In the genomic region with DNA sequence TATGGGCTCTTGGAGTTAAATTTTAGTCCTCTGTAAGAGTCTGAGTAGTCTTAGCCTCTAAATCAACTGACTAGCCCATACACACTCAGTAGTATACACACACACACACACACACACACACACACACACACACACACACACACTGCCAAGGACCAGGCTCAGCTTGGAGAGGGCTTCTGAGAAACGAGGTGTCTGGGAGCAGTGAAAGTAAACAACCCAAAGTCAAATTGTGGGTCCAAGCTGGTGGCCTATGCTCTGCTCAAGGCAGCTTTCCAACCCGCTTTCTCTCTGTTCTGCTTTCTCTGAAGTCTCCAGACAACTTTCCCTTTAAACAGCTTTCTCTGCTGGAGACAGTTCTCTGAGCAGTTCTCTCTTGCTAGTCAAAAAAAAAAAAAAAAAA, we compare ENCODE assay signal across 15 mouse cellular contexts.
"Had no signal": no experiment of that assay in that cellular context is flagged by ENCODE, and none has a peak within 500 bp of the region (broad histone marks: within the 10 kb centered on the region; RNA-seq: fewer than 3 reads in every experiment).

No protein-coding gene starts in this region.

- H3K4me3 ChIP-seq: layer of hippocampus, adult 2 months; limb, embryonic 12.5 days; liver, embryonic 13.5 days; midbrain, embryonic 10.5 days; myocyte; neural tube, embryonic 15.5 days had no signal

- H3K9ac ChIP-seq: limb, embryonic 12.5 days; liver, embryonic 13.5 days; liver, postnatal 0 days; neural tube, embryonic 15.5 days had no signal

- H3K27me3 ChIP-seq: limb, embryonic 12.5 days; liver, embryonic 13.5 days; neural tube, embryonic 15.5 days had no signal

- ATAC-seq: hindbrain, embryonic 16.5 days; inflammation-experienced regulatory T-cells, adult 6 months; intestine, postnatal 0 days; liver, postnatal 0 days had no signal

- DNase-seq: liver; liver, embryonic 13.5 days; liver, postnatal 0 days; midbrain, embryonic 14.5 days; right cerebral cortex, adult 18-20 months; right cerebral cortex, postnatal 25 days had no signal

- H3K9me3 ChIP-seq: liver, embryonic 13.5 days; neural tube, embryonic 15.5 days had no signal

- H3K4me2 ChIP-seq: limb, embryonic 12.5 days; liver, embryonic 13.5 days; neural tube, embryonic 15.5 days had no signal

- H3K4me1 ChIP-seq: limb, embryonic 12.5 days; liver, embryonic 13.5 days; midbrain, embryonic 10.5 days; neural tube, embryonic 15.5 days had no signal

- H3K27ac ChIP-seq: layer of hippocampus, adult 2 months; limb, embryonic 12.5 days; liver, embryonic 13.5 days; midbrain, embryonic 10.5 days; neural tube, embryonic 15.5 days; stomach, postnatal 0 days had no signal

- H3K36me3 ChIP-seq: limb, embryonic 12.5 days; liver, embryonic 13.5 days; midbrain, embryonic 10.5 days; neural tube, embryonic 15.5 days had no signal
